Mouse (Mus musculus) adrenal gland, adult 18-20 months (tissue): ENCODE measurements around the gene Afap1l2. TPM values are rescaled to one million over a fixed set of nuclear protein-coding genes. Genes with fewer than 3 reads are reported as not detected.

Experiments
- DNase-seq, 2 experiments: peaks; one replicate each; pipeline ENCODE4 v3.0.0; 2021 to 2022; ENCODE audit warnings: low spot score in 2 of 2
- long read RNA-seq, 2 experiments: library from polyadenylated mRNA; stranded (forward); transcript quantifications; one replicate each; pipeline ENCODE4 v2.0.0; 2021
- total RNA-seq, 2 experiments: library from RNA; stranded (reverse); gene quantifications; 1 replicate in 1 of 2; 2 replicates in 1 of 2; pipeline ENCODE4 v1.2.3; 2021

Gene Afap1l2
- 10 to 100 TPM; 36.0 to 43.6 TPM for total RNA-seq
- long read RNA-seq, experiment 1, transcript Afap1l2-201 (20 exons, 3,597 nt): minor isoform, 8 of 64 reads
- long read RNA-seq, experiment 1, transcript Afap1l2-202 (19 exons, 3,531 nt): major isoform, 45 of 64 reads
- long read RNA-seq, experiment 1, partial matches to known transcripts: 2 of 64 reads
- long read RNA-seq, experiment 1, other reads (novel, unspliced or antisense): 9 of 64 reads
- long read RNA-seq, experiment 2, transcript Afap1l2-202 (19 exons, 3,531 nt): major isoform, 43 of 60 reads
- long read RNA-seq, experiment 2, partial matches to known transcripts: 6 of 60 reads
- long read RNA-seq, experiment 2, other reads (novel, unspliced or antisense): 7 of 60 reads

GRCm38 (mm10) chr19:57007781-57008710, at the start of gene Afap1l2:
Gene Afap1l2, minus strand, starts transcription at chr19:57008228.
- DNase-seq: peak; percentile 73

GRCm38 (mm10) chr19:57057568-57057967, 49.5 kb upstream of the Afap1l2 start:
- no peak for DNase-seq

- DNase-seq: peak; percentile 42 to 54
These were observed 47.4 kb upstream of the Afap1l2 start for GRCm38 (mm10) chr19:57055215-57056120.

- DNase-seq: no peak
These were observed 44.9 kb upstream of the Afap1l2 start for GRCm38 (mm10) chr19:57052959-57053358.

- DNase-seq: no peak
These were observed 44.0 kb upstream of the Afap1l2 start for GRCm38 (mm10) chr19:57052016-57052415.

GRCm38 (mm10) chr19:57049592-57050090, 41.6 kb upstream of the Afap1l2 start:
- no peak for DNase-seq

- no peak for DNase-seq
These were observed 39.8 kb upstream of the Afap1l2 start for GRCm38 (mm10) chr19:57047671-57048320.

- DNase-seq: no peak
These were observed 31.2 kb upstream of the Afap1l2 start for GRCm38 (mm10) chr19:57039258-57039657.

- DNase-seq: no peak
These were observed 28.8 kb upstream of the Afap1l2 start for GRCm38 (mm10) chr19:57036860-57037259.

- DNase-seq: peak; percentile 56 to 63
These were observed 23.6 kb upstream of the Afap1l2 start for GRCm38 (mm10) chr19:57031582-57031981.

- no peak for DNase-seq
These were observed 21.4 kb upstream of the Afap1l2 start for GRCm38 (mm10) chr19:57029461-57029860.

GRCm38 (mm10) chr19:57028327-57029179, 20.5 kb upstream of the Afap1l2 start:
- DNase-seq: no peak

- DNase-seq: no peak
These were observed 18.5 kb upstream of the Afap1l2 start for GRCm38 (mm10) chr19:57026501-57026900.

GRCm38 (mm10) chr19:57017785-57018179, 9.8 kb upstream of the Afap1l2 start:
- no peak for DNase-seq

- no peak for DNase-seq
These were observed 9.2 kb upstream of the Afap1l2 start for GRCm38 (mm10) chr19:57016995-57017784.

- DNase-seq: no peak
These were observed 6.8 kb upstream of the Afap1l2 start for GRCm38 (mm10) chr19:57014808-57015207.

GRCm38 (mm10) chr19:57013271-57013677, 5.2 kb upstream of the Afap1l2 start:
- DNase-seq: no peak

- DNase-seq: no peak
These were observed 4.0 kb upstream of the Afap1l2 start for GRCm38 (mm10) chr19:57012068-57012467.
